Mouse (Mus musculus) frontal cortex, postnatal 25 days (tissue): ENCODE measurements around the gene Nectin1.

ENCODE experiments used
- DNase-seq, 2 experiments: peaks; one replicate each; pipeline ENCODE4 v3.0.0; 2022; ENCODE audit warnings: low spot score in 2 of 2

The Nectin1 gene

GRCm38 (mm10) chr9:43741277-43741676 is 2.5 kb upstream of the Nectin1 start:
- DNase-seq, result no peak

GRCm38 (mm10) chr9:43742066-43742465 is 1.7 kb upstream of the Nectin1 start:
- no peak for DNase-seq

DNA sequence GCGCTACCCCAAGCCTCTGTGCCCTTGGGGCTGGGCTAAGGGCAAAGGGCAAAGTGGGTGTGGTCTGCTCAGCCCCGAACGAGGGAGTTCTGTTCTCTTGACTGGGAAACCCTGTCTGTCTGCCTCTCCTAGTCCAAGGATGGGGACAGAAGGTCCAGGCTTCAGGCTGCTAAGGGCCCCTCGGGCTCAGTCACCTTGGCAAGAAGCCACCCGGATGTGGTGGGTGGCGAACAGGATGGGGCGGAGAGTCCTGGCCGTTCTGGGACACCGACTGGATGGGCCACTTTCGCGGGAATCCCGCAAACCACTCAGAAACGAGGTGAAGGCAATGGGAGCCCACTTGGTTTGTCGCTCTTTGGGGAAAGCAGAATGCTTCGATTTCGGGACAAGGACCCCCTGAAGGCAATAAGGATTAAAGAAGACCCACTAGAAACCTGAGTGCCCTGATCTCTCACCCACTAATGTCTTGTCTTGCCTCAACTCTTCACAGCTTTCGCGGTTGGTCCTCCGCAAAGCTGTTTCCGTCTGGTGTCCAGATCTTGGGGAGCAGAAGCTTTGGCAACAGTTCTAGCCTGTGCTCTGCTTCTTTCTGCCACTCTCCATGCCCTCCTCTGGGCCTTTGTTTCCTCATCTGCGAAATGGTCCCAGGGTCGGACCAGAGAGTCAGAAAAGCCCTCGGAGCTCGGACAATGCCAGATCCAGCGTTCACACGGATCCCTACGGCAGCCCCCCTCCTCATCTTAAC is 710 bp upstream of the Nectin1 start:
- no peak for DNase-seq

GRCm38 (mm10) chr9:43744138-43744981 is 576 bp downstream of the Nectin1 start:
- no peak for DNase-seq

- peak in 1 of 2 experiments; percentile 16 for DNase-seq
Observed at GRCm38 (mm10) chr9:43745051-43745792, 1.4 kb downstream of the Nectin1 start.

DNA sequence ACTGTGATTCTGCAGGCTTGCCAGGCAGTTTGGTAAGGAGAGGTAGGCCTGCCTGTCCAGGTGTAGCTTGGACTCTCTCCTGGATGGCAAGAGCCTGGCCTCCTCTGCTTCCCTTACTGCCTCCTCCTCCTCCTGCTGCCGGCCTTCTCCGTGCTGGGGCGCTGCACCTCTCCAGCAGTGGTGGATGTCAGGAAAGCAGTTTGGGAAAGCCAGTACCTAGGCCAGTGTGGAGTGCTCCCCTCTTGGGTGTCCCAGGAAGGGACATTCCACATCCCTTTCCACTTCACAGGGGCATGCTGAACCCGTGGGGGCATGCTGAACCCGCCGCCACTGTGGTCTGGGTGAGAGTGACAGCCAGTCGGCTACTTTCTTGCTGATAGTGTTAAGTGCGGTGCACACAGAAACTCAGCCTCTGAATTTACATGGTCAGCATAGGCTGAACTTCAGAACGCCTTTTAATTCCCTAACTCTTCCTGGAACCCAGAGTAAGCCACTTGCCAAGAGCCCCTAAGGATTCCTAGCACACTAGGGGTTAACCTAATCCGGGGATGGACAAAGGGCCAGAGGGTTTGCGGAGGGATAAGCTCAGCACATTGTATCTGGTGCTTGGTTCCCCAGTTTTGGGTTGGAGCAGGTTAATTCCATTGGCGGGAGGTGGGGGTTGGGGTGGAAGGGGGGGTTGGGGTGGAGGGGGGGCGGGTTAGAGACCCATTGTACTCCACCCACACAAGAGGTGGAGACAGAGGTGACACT is 2.3 kb downstream of the Nectin1 start:
- DNase-seq, result no peak

- DNase-seq, result no peak
Observed at GRCm38 (mm10) chr9:43747710-43748109, 3.9 kb downstream of the Nectin1 start.

DNA sequence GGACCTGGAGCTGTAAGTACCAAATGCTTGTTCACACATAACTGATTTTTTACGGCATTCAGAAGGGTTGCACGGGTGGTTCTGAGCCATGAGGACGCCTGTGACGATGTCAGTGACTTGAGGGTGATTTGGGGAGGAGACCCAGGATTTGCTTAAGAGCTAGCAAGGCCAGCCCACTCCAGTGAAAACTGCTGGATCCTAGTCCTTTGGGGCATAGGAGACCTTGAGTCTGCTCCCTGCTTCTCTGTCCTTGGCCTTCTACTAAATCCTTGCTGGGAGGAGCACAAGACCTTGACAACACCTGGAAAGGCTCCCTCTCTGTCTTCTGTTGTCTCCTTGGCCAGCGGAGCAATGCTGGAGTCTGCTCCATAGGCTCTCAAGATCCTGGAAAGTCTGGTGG is 4.7 kb downstream of the Nectin1 start:
- DNase-seq, result no peak

DNA sequence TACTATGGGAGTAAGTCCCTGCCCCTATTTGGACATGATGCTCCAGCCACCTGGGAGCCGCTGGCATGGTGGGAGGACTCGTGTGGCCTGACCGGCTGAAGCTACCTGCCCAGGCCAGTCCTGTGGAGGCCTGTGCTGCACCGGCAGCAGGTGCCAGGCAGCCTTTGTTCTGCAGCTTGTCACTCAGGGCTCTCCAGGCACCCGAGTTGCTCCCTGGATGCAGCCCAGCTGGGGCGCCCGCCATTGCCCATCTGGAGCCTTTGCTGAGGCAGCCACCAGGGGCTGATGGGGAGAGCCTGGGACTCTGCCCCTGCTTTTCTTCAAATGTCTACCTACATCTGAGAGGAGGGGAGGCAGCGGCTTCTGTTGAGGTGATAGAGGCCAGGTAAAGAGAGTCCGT is 6.3 kb downstream of the Nectin1 start:
- DNase-seq, result no peak

DNA sequence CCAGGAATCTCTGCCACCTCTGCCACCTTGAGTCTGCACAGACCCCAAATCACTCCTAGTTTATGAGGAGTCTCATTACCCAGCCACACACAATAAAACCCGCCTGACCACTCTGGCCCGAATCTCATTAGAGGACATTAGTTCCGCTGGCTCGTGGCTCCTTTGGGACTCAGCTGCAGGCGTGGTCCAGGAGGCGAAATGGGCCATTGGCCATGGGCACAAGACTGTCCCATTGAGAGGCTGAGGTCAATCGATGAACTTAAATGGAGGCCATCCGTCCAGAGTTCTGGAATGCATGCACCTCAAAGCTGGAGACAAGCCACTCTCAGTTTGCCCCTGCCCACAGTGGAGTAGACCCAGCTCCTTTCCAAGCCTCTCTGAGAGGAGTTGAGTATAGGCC is 7.3 kb downstream of the Nectin1 start:
- DNase-seq, result no peak

DNA sequence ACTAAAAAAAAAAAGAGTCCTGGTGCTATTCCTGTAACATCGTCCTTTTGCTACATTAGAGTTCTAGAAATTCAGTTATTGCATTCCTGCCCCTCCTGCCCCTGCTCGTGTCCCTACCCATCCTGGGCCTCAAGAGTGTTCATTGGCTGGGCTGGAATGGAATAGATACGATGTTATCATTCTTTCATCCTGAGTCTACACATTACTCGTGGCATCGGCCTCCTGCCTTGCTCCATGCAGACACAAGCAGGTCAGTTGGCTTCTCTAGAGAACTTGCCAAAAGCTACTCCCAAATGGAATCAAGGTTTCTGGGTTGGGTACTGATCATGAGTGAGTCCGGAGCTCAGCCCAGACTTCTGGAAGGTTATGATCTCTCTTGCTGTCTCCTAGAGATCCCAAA is 9.7 kb downstream of the Nectin1 start:
- DNase-seq, result no peak

- no peak for DNase-seq
Observed at GRCm38 (mm10) chr9:43754083-43754482, 10.3 kb downstream of the Nectin1 start.

GRCm38 (mm10) chr9:43754768-43755197 is 11.0 kb downstream of the Nectin1 start:
- no peak for DNase-seq

DNA sequence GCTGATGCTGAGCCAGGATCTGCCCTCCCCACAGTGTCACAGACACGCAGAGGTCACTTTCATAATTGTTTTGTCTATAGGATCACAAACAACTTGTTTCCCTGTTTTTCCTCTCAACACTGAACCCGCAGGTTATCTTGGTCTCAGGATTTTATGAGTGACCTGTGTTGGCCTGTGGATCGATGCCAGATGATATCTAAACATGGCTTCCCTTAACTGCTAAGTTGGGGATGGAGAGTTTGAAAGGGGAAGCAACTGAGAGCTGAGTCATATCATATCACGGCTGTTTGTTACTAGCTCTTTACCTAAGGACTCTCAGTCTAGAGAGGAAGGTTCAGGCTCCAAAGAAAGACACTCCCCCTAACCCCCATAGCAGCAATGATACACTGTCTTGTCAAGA is 11.7 kb downstream of the Nectin1 start:
- DNase-seq, result no peak

GRCm38 (mm10) chr9:43755928-43756327 is 12.1 kb downstream of the Nectin1 start:
- no peak for DNase-seq

DNA sequence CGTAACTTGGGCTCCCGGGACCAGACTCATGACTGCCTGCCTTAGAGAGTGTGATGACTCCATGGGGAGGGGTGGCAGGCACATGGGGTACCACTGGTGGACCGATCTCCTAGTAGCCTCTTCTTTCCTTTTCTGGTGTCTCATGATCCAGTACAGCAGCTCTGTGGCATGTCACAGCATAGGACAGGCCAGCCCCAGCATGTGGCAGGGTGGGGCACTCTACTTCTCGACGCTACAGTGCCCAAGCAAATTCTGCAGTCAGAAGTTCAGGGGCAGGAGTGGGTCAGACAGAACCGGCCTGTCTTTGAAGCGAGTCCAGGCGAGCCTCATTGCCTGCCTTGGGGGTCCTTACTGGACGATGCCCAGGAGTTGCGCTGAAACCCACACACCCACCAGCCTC is 13.4 kb downstream of the Nectin1 start:
- no peak for DNase-seq

DNA sequence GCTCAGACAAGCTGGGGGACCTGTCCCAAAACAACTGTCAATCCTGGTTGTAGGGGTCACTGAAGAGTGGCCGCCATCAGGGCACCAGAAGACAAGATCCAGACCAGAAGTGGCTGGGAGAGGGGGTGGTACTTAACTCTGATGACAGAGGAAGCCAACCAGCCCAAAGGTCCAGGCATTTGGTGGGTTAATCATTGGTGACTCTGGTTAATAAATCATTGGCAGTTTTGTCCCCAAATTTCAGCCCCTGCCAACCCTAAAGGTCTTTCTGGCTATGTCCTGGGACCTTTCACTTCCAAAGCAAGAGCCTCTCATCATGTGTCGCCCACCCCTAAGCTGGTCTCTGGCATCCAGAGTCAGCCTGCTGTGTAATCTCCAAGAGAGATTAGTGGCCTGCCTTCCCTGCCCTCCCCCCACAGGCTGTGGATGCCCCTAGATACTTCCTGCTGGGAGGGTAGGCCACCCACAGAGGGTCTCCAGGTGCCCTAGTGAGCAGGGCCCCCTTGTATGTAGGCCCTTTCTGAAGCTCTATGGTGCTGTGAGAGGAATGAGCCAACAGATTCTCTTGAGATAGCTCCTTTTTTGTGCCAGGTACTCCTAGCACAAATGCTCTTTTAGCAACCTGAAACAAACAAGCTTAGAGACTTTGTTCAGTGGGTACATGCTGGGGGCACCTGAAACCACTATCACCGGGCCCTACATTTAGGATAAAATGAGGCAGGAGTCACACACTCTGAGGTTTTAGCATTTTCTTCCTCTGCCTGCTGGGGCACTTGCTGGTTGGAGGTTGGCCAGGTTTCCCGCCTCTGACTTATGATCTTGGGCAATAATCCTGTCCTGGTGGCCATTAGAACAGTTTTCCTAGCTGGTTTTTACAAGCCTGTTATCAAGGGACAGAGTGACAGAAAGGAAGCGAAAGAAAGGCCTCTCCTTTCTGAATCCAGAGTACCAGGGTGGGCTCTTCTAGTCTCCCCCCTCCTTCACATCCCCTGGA is 14.5 kb downstream of the Nectin1 start:
- no peak for DNase-seq

- DNase-seq, result no peak
Observed at GRCm38 (mm10) chr9:43760078-43760477, 16.3 kb downstream of the Nectin1 start.

DNA sequence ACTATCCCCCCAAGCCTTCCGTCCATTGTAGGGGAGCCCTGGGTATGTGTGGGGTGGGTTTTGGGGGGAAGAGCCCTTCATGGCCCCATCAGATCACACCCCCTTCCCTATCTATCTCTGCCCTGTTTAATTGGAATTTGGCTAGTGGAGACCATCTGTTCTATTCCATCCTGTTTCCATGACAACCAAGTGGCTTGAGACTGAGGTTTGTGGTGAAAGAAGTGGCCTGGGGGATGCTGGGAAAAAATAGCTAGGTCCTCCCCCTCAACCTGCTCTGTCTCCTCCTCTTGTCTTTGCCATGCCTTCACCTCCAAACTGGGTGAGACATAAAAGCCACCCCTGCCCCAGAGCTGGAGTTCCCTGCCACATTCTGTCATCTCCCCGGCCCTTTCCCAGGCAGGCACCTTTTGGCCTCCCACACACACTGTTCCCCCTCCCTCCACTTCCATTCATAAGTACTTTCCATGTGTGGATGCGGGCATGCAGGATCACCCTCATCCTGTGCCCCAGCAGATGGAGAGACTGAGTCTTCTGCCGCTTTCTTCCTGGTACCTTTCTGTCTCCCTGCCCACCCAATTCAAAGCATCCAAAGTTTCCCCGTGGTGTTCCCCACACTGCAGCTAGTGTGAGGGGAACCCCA is 17.5 kb downstream of the Nectin1 start:
- DNase-seq, result no peak

DNA sequence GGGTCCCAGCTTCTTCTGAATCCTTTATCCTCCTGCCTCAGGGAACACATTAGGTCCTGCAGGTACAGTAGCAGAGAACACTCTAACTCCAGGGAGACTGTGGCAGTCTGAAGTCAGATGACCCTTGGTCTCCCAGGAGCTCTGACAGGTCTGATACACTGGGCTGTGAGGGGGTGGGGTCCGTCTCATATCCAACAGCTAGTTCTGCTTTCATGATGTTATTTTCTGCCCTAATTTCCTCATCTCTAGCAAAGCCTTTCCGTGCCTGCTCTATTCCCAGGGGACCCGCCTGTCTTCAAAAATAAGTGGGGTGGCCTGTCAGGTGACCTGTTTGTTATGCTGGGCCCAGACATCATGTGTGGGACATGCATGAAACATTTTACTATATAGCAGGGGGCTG is 18.2 kb downstream of the Nectin1 start:
- no peak for DNase-seq
